Mouse (Mus musculus) E14TG2a.4 (cell line): ENCODE data around the gene Exoc4.

ENCODE experiments used
- H3K27me3 ChIP-seq: 2 replicates; pipeline ENCODE4 v1.6.1; 2014; ENCODE audit warnings: low read length, control low read depth; ENCODE audit not compliant: insufficient read depth
- H3K36me3 ChIP-seq: 2 replicates; pipeline ENCODE4 v1.6.1; 2014; ENCODE audit warnings: low read length, control low read depth; ENCODE audit not compliant: insufficient read depth
- H3K4me1 ChIP-seq: replicated peaks from 2 replicates; pipeline ENCODE4 v1.6.1; 2014; ENCODE audit warnings: low read depth, low read length, control low read depth
- H3K4me3 ChIP-seq: replicated peaks from 2 replicates; pipeline ENCODE4 v1.5.1; 2014; ENCODE audit warnings: mild to moderate bottlenecking, low read length
- H3K9me3 ChIP-seq: 2 replicates; pipeline ENCODE4 v1.6.1; 2014; ENCODE audit warnings: low read length, control low read depth
- CTCF ChIP-seq: conservative IDR thresholded peaks from 2 replicates; pipeline ENCODE4 v1.5.1; 2014; ENCODE audit warnings: low read length
- NANOG ChIP-seq: IDR thresholded peaks from 2 replicates; pipeline ENCODE4 v1.6.1; 2014; ENCODE audit warnings: borderline replicate concordance, low read length, mixed read lengths
- POU5F1 ChIP-seq: IDR thresholded peaks from 2 replicates; pipeline ENCODE4 v1.6.1; 2014; ENCODE audit warnings: low read length, borderline replicate concordance

The Exoc4 gene

GRCm38 (mm10) chr6:33409586-33409985, 160.7 kb downstream of the Exoc4 start:
- Histone ChIP-seq H3K27me3 (no peaks in the 10 kb centered on the region), H3K4me1 (no peaks in the 10 kb centered on the region; the same call in 1 of the 2 replicates), H3K9me3 (peaks cover 25% of the 10 kb centered on the region), H3K4me3 (no peak overlapping the region), H3K36me3 (peaks cover 6% of the 10 kb centered on the region; the same call in 1 of the 2 replicates)
- TF ChIP-seq CTCF, result no peak
- TF ChIP-seq POU5F1, result no peak
- no peak for TF ChIP-seq NANOG

- no peak for TF ChIP-seq NANOG
- TF ChIP-seq POU5F1, result no peak
- TF ChIP-seq CTCF, result no peak
- Histone ChIP-seq H3K4me1 (no peaks in the 10 kb centered on the region), H3K9me3 (no peaks in the 10 kb centered on the region), H3K4me3 (no peak overlapping the region), H3K27me3 (no peaks in the 10 kb centered on the region), H3K36me3 (no peaks in the 10 kb centered on the region)
Observed at GRCm38 (mm10) chr6:33425007-33425406, 176.1 kb downstream of the Exoc4 start.

GRCm38 (mm10) chr6:33431207-33431787, 182.4 kb downstream of the Exoc4 start:
- H3K27me3 ChIP-seq, result no peaks in the 10 kb centered on the region
- no peaks in the 10 kb centered on the region for H3K9me3 ChIP-seq
- TF ChIP-seq POU5F1, result no peak
- TF ChIP-seq NANOG, result no peak
- no peaks in the 10 kb centered on the region for H3K36me3 ChIP-seq
- no peaks in the 10 kb centered on the region for H3K4me1 ChIP-seq
- H3K4me3 ChIP-seq, result no peak overlapping the region

GRCm38 (mm10) chr6:33440508-33440907, 191.6 kb downstream of the Exoc4 start:
- no peaks in the 10 kb centered on the region for H3K4me1 ChIP-seq

GRCm38 (mm10) chr6:33453810-33454209, 204.9 kb downstream of the Exoc4 start:
- TF ChIP-seq NANOG (no peak), POU5F1 (no peak), CTCF (no peak)
- Histone ChIP-seq H3K27me3 (no peaks in the 10 kb centered on the region), H3K4me3 (no peak overlapping the region), H3K9me3 (no peaks in the 10 kb centered on the region), H3K36me3 (peaks cover 5% of the 10 kb centered on the region; the same call in 1 of the 2 replicates), H3K4me1 (peaks cover 19% of the 10 kb centered on the region)

More at GRCm38 (mm10) chr6:33440508-33440907, 191.6 kb downstream of the Exoc4 start:
- Histone ChIP-seq H3K36me3 (peaks cover 43% of the 10 kb centered on the region), H3K27me3 (no peaks in the 10 kb centered on the region), H3K4me3 (no peak overlapping the region), H3K9me3 (no peaks in the 10 kb centered on the region)
- no peak for TF ChIP-seq POU5F1
- TF ChIP-seq CTCF, result no peak
- no peak for TF ChIP-seq NANOG

- TF ChIP-seq CTCF (no peak), POU5F1 (no peak), NANOG (no peak)
- no peaks in the 10 kb centered on the region for H3K9me3 ChIP-seq
- H3K4me1 ChIP-seq, result peaks cover 19% of the 10 kb centered on the region
- no peak overlapping the region for H3K4me3 ChIP-seq
- H3K27me3 ChIP-seq, result no peaks in the 10 kb centered on the region
- H3K36me3 ChIP-seq, result peaks cover 5% of the 10 kb centered on the region; the same call in 1 of the 2 replicates
Observed at GRCm38 (mm10) chr6:33454354-33454753, 205.5 kb downstream of the Exoc4 start.

- Histone ChIP-seq H3K36me3 (peaks cover 5% of the 10 kb centered on the region; the same call in 1 of the 2 replicates), H3K27me3 (no peaks in the 10 kb centered on the region), H3K4me3 (no peak overlapping the region), H3K9me3 (no peaks in the 10 kb centered on the region), H3K4me1 (peaks cover 19% of the 10 kb centered on the region)
- TF ChIP-seq NANOG, result no peak
- no peak for TF ChIP-seq CTCF
- no peak for TF ChIP-seq POU5F1
Observed at GRCm38 (mm10) chr6:33455238-33455637, 206.4 kb downstream of the Exoc4 start.

GRCm38 (mm10) chr6:33464862-33465261, 216.0 kb downstream of the Exoc4 start:
- no peak for TF ChIP-seq POU5F1
- no peak for TF ChIP-seq CTCF
- TF ChIP-seq NANOG, result no peak
- no peaks in the 10 kb centered on the region for H3K9me3 ChIP-seq
- no peaks in the 10 kb centered on the region for H3K27me3 ChIP-seq
- peaks cover 8% of the 10 kb centered on the region; the same call in 1 of the 2 replicates for H3K36me3 ChIP-seq
- H3K4me1 ChIP-seq, result no peaks in the 10 kb centered on the region
- H3K4me3 ChIP-seq, result no peak overlapping the region

GRCm38 (mm10) chr6:33465392-33465791, 216.5 kb downstream of the Exoc4 start:
- Histone ChIP-seq H3K36me3 (peaks cover 8% of the 10 kb centered on the region; the same call in 1 of the 2 replicates), H3K9me3 (no peaks in the 10 kb centered on the region), H3K4me1 (no peaks in the 10 kb centered on the region), H3K4me3 (no peak overlapping the region), H3K27me3 (no peaks in the 10 kb centered on the region)
- no peak for TF ChIP-seq POU5F1
- TF ChIP-seq CTCF, result no peak
- TF ChIP-seq NANOG, result no peak
